Mouse (Mus musculus): Measurements from ENCODE around the gene Dnajc4.

The Dnajc4 gene

DNA sequence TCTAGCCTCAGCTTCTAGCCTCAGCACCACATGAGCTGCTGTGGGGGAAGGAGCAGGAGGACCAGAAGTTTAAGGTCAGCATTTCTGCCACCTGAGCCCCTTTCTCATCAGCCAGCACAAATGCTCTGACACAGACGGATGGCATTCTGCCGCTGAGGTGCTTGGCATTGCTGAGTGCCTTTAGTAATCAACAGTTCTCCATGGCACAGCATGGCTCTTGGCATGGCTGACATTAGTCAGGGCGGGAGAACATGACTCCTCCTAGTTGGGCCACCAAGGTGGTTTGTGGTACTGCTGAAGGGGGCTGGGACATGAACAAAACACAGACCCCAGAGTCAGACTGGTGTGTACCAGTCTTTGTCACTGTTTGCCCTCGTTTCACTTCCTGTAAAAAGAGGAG, 44.2 kb downstream of the Dnajc4 start:
- 64% methylated on average over 4 of the region's 4 CpGs for whole genome bisulfite sequencing

DNA sequence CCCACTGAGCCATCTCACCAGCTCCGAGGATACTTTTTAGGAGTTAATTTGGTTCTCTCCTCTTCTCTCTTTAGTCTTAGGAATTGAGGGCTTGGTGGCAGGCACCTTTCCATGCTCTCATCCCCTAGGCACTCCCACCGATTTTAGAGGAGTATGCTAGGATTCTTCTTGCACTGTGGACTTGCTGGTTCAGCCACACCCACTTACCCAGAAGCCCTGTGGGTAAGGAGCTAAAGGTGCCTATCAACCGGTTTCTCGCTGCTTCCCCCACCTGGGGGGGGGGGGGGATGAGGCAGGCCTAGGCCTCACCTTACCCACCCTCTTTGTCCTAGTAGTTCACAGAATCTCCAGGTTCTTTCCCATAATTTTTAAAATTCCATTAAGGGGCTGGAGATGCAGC, 44.6 kb downstream of the Dnajc4 start:
- 62% methylated on average over 4 of the region's 4 CpGs for WGBS

DNA sequence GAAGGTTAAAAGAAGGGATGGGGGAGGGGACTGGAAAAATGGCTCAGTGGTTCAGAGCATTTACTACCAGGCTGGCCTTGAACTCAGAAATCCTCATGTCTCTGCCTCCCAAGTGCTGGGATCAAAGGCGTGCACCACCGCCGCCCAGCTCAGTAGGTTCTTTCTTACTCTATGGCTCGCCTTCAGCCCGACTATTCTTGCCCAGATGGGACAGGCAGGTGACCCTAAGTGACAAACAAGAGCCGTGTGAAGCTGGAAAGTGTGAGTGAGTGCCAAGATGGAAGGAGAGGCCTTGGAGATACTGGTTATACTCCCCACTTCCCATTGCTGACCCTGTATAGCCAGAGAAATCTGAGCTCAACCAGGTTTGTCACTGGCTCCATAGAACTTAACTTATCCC, 48.7 kb downstream of the Dnajc4 start:
- 88% methylated on average over 6 of the region's 6 CpGs for WGBS

DNA sequence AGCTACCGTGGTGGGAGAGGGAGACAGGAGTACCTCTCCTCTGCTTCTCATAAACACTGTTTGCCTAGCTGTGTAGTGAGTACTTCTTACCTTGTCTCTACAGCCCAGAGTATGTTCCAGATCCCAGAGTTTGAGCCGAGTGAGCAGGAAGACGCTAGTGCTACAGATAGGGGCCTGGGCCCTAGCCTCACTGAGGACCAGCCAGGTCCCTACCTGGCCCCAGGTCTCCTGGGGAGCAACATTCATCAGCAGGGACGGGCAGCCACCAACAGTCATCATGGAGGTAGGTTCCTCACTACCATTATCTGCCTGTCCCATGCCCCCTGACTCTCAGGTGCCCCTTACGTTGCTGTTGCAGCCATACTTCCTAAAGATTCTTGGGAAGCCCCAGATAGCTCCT, 49.6 kb downstream of the Dnajc4 start:
- 26% methylated on average over 5 of the region's 5 CpGs for WGBS

DNA sequence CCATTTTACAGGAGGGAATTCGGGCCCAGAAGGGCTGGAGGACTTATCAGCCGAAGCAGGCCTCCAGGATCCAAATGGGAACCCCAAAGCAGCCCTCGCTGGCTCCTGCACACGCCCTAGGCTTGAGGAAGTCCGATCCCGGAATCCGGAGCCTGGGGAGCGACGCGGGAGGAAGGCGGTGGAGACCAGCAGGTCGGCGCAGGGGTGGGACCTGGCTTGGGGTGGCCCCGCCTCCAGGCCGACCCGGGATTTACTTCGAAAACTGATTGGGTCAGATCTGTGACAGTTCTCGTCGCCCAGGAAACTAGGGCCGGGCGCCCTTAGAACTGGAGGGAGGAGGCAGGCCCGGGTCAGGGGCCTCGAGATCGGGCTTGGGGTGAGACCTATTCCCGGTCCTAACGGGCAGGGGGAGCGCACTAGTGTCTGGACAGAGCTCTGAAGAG, 50.1 kb downstream of the Dnajc4 start, which contains the start of gene Gpr137:
TSS of gene Gpr137 (minus strand) at position 232 of the 443 bp plus-strand sequence.
- under 1% methylated on average over 27 of the region's 27 CpGs for WGBS

DNA sequence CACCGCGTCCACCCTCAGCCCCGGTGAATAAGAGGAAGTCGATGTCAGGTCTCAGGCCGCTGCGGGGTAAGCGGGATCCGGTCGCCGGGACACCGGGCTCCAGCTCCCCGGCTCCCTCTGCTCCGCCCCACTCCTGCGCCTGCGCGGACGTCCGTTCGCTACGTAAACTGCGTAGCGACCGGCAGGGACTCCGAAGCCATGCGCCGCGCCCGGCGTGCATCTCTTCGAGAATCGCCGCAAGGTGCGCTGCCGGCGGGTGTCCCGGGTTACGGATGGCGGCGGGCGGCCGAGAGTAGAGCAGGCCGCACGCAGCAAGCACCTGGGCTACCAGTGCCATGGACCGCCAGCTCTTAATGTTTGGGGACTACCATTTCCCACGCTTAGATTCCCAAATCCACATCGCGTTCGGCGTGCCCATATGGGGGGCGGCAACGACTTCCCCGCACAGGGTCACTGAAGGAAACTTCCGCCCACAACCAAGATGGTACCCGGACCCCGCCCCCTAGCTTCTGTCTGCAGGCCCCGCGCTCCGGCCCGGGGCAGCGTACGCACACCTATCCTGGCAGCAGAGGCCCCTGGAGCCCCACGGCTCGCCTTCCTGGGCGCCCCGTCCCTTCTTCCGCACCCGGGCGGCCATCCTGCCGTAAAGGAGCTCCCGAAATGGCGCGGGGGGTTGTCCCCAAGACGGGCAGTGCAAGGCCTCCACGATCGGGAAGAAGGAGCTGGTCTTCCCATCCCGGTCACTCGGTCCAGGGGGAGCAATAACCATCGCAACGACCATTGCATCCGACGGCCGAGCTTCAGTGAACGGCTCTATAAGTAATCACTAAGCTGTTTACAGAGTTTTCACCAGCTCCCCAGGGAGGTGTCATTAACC, 50.8 kb downstream of the Dnajc4 start, which contains the start of gene Bad:
TSS of gene Bad (plus strand) at position 490 of the 877 bp plus-strand sequence.
- whole genome bisulfite sequencing: 1% methylated on average over 83 of the region's 83 CpGs

DNA sequence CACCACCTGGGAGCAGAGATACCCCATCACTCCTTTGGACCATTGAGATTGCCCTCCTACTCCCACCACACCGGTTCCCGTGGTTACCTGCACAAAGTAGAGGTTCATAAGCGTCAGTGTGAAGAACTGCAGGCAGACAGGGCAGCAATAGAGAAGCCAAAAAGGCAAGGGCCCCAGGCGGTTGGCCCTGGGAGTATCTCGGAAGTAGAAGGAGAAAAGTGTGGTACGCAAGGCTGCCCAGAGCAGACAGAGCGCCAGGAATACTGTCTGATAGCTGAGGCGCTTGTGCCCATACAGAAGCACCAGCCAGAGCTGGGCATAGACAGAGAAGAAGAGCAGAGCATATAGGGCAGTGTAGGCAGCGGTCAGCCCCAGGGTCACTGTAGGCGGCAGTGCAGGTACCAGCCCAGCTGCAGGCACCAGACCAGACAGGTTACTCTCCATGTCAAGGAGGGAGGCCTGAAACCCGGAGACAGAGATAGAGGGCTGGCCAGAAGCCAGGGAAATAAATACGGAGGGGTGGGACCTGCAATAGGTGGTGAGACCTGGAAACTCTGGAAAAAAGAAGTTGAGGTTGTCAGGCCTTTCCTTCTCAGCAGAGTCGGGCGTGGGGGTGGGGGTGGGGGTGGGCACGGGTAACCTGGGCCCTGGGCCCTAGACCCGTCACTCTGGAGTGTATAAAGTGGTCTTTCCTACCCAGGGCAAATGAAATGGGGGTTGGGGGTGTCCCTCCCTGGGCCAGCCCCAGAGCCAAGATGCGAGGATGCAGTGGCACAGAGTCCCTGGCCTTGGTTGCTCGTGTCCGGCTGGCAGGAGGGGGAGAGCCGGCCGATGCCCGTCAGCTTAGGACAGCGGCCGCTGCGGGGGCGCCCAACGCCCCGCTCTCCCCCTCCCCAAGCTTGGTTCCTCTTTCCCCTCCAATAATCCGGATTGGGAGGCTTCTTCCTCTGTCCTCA, 51.7 kb downstream of the Dnajc4 start:
- WGBS: 13% methylated on average over 29 of the region's 29 CpGs

DNA sequence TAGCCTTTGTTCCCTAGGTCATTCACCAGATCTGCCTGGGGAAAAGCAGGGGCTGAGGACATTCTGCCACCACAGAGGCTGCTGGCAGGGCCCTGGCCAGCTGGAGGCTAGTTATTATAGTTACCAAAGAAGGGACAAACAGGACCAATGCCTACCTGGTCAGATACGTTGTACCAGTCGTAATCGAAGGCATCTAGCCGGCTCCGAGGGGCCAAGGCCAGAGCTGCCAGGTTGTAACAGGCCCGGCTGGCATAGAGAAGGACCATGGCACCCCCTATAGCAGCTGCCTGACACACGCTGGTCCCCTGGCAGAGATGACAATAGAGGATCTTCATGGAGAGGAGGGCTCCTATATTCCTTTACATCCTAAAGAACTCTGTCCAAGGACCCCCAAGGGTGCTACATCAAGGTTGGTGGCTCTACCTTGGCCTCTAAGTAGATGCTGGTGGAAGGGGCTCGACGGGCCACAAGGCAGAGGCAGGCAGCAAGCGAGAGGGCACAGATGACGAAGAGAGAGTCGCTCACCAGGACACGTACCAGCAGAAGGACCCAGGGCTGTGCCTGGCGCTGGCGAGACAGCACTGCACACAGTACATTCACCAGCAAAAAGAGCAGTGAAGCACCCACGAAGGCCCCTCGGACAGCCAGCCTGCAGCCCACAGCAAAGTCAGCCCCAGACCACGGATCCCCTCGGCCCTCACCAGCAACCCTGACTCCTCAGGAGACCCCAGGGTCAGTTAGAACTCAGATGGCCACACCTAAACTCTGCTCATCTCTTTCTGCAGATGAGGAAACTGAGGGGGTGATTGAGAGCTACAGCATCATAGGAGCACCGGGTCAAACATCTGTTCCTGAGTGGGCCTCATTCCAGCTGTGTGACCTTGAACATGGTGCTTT, 53.0 kb downstream of the Dnajc4 start:
- 66% methylated on average over 20 of the region's 20 CpGs for WGBS

Data from cerebral cortex, adult 2 months (tissue).